Mouse (Mus musculus) erythroblast, embryonic 14.5 days (primary cell): ENCODE results near the gene Slc8a1.

ENCODE experiments used
- GATA1 ChIP-seq: IDR thresholded peaks from 2 replicates; pipeline ENCODE4 v1.6.1; 2012; ENCODE audit warnings: low read length, inconsistent platforms, mixed read lengths
- TAL1 ChIP-seq: IDR thresholded peaks from 3 replicates; pipeline ENCODE4 v1.6.1; 2012; ENCODE audit warnings: low read length, inconsistent platforms, mixed read lengths

DNA sequence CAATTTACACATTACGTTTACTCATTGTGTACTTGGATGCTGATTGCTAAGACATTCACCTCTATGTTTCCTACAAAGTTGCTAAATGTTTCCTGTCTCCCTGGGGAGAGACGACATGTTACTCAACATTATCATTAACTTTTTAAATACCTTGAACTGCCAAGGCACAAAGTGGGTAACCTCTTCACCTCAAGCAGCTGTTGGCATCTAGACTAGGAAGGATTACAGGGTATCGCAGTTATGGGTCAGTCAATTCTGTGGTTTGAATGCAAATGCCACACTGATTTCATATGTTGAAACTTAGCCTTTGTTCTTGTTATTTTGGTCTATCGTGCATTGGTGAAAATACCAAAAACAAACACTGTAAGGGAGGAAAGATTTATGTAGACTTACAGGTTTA is 378.1 kb downstream of the Slc8a1 start:
- TF ChIP-seq GATA1 (no peak), TAL1 (no peak)
